Mouse (Mus musculus) ES-Bruce4 (cell line): ENCODE results near the gene Abhd14b.

Source experiments
- CTCF ChIP-seq: IDR thresholded peaks from one replicate; pipeline ENCODE4 v1.8.1; 2011; ENCODE audit warnings: low read depth, low read length
- EP300 ChIP-seq: IDR thresholded peaks from 2 replicates; pipeline ENCODE4 v1.6.1; 2011; ENCODE audit warnings: low read depth, low read length; ENCODE audit not compliant: insufficient read depth
- POLR2A ChIP-seq: IDR thresholded peaks from one replicate; pipeline ENCODE4 v1.8.1; 2011; ENCODE audit warnings: low read length; ENCODE audit not compliant: insufficient read depth

DNA sequence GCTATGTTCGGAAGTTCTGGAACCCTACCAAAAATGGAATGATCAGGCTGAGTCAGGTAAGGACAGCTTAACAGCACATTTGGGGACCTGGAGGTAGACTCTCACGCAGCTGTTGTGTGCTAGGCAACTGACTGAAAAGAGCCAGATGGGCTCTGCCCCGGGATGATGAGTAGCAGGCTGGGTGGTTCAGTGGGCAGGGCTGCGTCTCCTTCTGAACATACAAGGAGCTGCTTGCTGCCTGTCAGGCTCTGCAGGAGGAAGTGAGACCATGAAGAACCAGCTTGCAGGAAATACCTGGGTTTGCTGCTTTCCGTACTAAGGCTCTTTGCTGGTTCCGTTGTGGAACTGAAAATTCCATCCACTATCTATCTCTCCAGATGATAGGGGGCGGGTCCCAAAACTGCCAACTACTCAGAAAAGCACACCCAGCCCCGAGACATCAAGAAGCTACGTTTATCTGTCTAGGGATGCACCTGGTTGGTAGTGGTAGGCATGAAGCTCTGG is 36.1 kb upstream of the Abhd14b start:
- TF ChIP-seq CTCF, result no peak
- no peak for TF ChIP-seq EP300
- no peak for TF ChIP-seq POLR2A
